Mouse (Mus musculus) cerebellum, adult 2 months (tissue): Measurements from ENCODE around the gene Slc25a30.

ENCODE experiments used
- CTCF ChIP-seq: fragments of 200-500 bp; IDR thresholded peaks from 2 replicates; pipeline ENCODE4 v1.5.1; 2011; ENCODE audit warnings: low read depth, mild to moderate bottlenecking, control low read depth, low read length, moderate library complexity, borderline replicate concordance; ENCODE audit not compliant: insufficient read depth
- POLR2A ChIP-seq: fragments of 200-500 bp; IDR thresholded peaks from 2 replicates; pipeline ENCODE4 v1.6.1; 2011; ENCODE audit warnings: low read length, control low read depth, borderline replicate concordance; ENCODE audit not compliant: insufficient read depth

DNA sequence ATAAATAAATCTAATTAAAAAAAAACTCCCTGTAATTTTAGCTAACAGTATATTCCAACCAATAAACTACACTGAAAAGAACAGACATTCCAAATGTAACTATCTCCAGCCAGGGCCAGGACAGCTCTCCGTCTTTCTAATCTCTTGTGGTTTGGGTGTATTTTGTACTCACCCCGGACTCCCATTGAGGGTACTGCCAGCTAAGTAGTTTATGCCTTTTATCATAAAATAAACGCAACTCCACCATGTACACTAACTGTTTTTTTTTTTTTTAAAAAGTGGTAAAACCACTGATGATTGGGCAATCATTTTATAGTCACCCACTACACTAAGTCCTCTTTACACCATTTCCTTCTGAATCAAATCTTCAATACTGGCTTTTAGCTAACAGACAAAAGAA lies 51.2 kb downstream of the Slc25a30 start:
- TF ChIP-seq POLR2A (no peak), CTCF (no peak)
